Mouse (Mus musculus) hindbrain, embryonic 11.5 days (tissue): ENCODE results near the gene Pou3f1. TPM values are rescaled to one million over a fixed set of nuclear protein-coding genes. Genes with fewer than 3 reads are reported as not detected.

Experiments used
- ATAC-seq: fragments of 200-750 bp; cut with Nextera tagmentation; 2 replicates; pipeline ENCODE4 v1.8.0; 2017; ENCODE audit warnings: mild to moderate bottlenecking, moderate TSS enrichment, moderate library complexity; ENCODE audit not compliant: low FRiP score
- DNase-seq: peaks from one replicate; pipeline ENCODE4 v3.0.0-alpha.2; 2015; ENCODE audit warnings: low spot score
- H3K27ac ChIP-seq: fragments of 300-500 bp; sonication (generic); 2 replicates; pipeline ENCODE4 v1.5.1; 2014; ENCODE audit warnings: mild to moderate bottlenecking, low read depth, low read length
- H3K27me3 ChIP-seq: fragments of 300-500 bp; sonication (generic); 2 replicates; pipeline ENCODE4 v1.6.1; 2014; ENCODE audit warnings: mild to moderate bottlenecking, low read length, moderate library complexity, mixed read lengths; ENCODE audit not compliant: control insufficient read depth, insufficient read depth
- H3K36me3 ChIP-seq: fragments of 300-500 bp; sonication (generic); 2 replicates; pipeline ENCODE4 v1.6.1; 2014; ENCODE audit warnings: mild to moderate bottlenecking, low read length, moderate library complexity, mixed read lengths; ENCODE audit not compliant: control insufficient read depth, insufficient read depth
- H3K4me1 ChIP-seq: fragments of 300-500 bp; sonication (generic); replicated peaks from 2 replicates; pipeline ENCODE4 v1.6.1; 2014; ENCODE audit warnings: low read length, mixed read lengths; ENCODE audit not compliant: control insufficient read depth, insufficient read depth
- H3K4me2 ChIP-seq: fragments of 300-500 bp; sonication (generic); replicated peaks from 2 replicates; pipeline ENCODE4 v1.6.1; 2014; ENCODE audit warnings: mild to moderate bottlenecking, low read depth, low read length
- H3K4me3 ChIP-seq: fragments of 300-500 bp; sonication (generic); 2 replicates; pipeline ENCODE4 v1.5.1; 2014; ENCODE audit warnings: low read depth, low read length
- H3K9ac ChIP-seq: fragments of 300-500 bp; sonication (generic); 2 replicates; pipeline ENCODE4 v1.6.1; 2014; ENCODE audit warnings: low read depth, low read length
- H3K9me3 ChIP-seq: fragments of 300-500 bp; sonication (generic); 2 replicates; pipeline ENCODE4 v1.6.1; 2016; ENCODE audit warnings: low read length; ENCODE audit not compliant: control insufficient read depth
- WGBS: fragments of 180-500 bp; shearing (Covaris S2); extraction: QIAGEN DNeasy Blood & Tissue Kit; methylation state at CpG from one replicate; pipeline ENCODE4 v1.1.7; 2014; 5-methylcytosine and 5-hydroxymethylcytosine counted together
- polyA plus RNA-seq: library from polyadenylated mRNA; unstranded; fragments of >200 nt; fragmentation: Nextera tagmentation; extraction: Ambion mirVana; gene quantifications from 2 replicates; pipeline ENCODE4 v1.2.1, GENCODE M21; 2014

The Pou3f1 gene
- polyA plus RNA-seq, 1 experiment from 2014 or later: 17.4 TPM

DNA sequence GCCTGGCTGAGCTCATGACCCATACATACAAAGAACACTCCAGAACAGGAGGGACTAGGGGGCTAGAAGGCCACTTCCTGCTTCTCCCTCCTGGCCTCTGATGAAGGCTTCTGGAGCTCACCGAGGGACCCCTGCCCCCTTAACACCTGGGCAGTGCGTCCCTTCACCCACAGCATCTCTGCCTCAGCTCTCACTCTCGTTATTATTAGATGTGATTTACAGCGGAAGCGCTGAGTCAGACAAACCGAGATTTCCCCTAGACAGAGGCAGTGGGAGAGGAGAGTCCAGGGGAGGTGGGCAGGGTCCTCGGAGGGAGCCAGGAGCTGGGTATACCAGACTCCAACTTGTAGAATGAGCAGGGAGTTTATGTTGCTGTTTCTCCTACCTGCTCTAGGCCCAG lies 15.0 kb downstream of the Pou3f1 start:
- 34% methylated on average over 7 of the region's 7 CpGs for WGBS
- Histone ChIP-seq H3K27ac (no peak overlapping the region), H3K4me2 (no peak overlapping the region), H3K9ac (no peak overlapping the region), H3K9me3 (no peaks in the 10 kb centered on the region), H3K4me1 (peaks cover 23% of the 10 kb centered on the region), H3K27me3 (peaks cover 14% of the 10 kb centered on the region), H3K4me3 (no peak overlapping the region), H3K36me3 (no peaks in the 10 kb centered on the region)
- no peak for DNase-seq
- no peak for ATAC-seq

DNA sequence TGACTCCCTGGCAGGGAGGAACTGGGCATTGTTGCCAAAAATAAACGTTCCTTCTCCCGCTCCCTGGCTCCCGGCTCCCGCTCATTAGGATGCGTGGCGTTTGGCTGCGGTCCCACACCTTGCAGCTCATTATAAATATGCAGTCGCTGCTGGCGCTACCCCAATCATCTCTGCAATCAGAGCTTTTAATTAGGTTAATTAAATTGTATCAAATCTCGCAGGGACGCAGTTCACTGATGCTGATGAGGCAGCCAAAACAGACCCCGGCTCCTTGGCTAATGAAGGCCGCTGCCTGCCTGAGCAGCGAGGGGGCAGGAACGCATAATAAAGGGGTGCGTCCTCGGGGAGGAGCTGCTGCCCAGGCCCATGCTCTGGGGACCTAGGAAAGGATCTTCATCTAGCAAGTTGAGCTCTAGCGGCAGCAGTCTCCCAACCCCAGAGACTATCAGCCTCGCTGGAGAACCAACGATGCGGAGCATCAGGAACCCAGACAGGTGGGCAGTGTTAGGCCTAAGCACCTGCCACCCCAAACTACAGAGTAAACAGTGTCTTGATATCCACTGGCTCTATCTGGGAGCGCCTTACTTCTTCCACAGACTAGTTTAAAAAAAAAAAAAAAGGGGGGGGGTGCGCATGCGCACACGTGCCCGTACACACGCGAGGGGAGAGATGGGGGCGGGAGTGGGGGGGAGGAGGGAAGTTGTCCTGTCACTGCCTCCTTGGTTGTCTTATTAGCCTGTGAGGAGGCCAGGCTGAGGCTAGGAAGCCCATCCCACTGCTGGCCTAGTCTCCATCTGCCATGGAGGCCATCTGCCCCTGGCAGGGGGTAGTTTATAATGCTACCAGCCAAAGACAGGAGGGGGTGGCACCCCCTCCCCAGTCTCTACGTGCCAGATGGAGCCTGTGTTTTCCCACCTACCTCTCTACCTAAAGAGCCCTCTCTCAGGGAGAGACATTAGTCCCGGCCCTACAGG lies 16.0 kb downstream of the Pou3f1 start:
- Histone ChIP-seq H3K9ac (no peak overlapping the region; the same call in 1 of the 2 replicates), H3K9me3 (no peaks in the 10 kb centered on the region), H3K27me3 (peaks cover 11% of the 10 kb centered on the region), H3K4me2 (peak overlapping the region; percentile 28), H3K4me3 (no peak overlapping the region; the same call in 1 of the 2 replicates), H3K36me3 (0 out of 2 replicates have a peak, but pooled peaks cover under 1% of the 10 kb centered on the region), H3K27ac (peak overlapping the region; percentile 27; the same call in 1 of the 2 replicates), H3K4me1 (peaks cover 18% of the 10 kb centered on the region)
- no peak for DNase-seq
- 2% methylated on average over 24 of the region's 31 CpGs for WGBS
- ATAC-seq: peak; percentile 50

DNA sequence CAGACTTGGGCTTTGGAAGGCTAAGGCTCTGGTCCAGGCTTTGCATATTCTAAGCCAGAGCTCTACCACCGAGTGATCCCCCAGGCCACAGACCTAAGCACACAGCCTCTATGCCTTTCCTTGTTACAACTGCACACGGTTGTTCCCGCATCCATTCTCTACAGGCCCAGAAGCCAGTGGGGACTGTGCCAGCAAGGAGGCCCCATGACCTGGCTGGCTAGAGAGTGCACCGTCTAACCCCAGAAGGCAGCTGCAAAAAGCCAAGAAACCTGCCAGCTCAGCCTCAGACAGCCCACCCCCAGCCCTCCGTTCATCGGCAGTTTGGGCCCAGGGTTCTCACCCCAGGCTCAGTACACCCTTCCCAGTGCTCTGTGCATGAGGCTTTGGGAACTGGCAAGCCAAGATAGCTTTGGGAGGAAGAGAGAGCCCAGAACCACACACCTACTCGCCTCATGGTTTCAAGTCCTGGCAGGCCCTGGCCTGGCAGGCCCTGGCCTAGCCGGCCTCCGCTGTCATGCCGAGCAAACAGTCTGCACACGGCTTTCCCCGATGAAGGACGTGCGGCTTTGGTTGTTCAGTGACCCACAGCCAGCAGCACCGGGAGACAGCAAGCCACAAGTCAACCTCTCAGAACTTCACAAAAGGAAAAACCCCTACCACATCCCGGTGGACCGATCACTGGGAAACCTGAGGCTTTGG lies 17.9 kb downstream of the Pou3f1 start:
- no peak overlapping the region for H3K27ac ChIP-seq
- H3K9me3 ChIP-seq: no peaks in the 10 kb centered on the region
- DNase-seq: no peak
- no peak overlapping the region for H3K9ac ChIP-seq
- WGBS: 57% methylated on average over 17 of the region's 17 CpGs
- H3K36me3 ChIP-seq: 0 out of 2 replicates have a peak, but pooled peaks cover 3% of the 10 kb centered on the region
- peaks cover 10% of the 10 kb centered on the region for H3K4me1 ChIP-seq
- no peak overlapping the region for H3K4me2 ChIP-seq
- no peak overlapping the region for H3K4me3 ChIP-seq
- H3K27me3 ChIP-seq: peaks cover 11% of the 10 kb centered on the region
- ATAC-seq: no peak

DNA sequence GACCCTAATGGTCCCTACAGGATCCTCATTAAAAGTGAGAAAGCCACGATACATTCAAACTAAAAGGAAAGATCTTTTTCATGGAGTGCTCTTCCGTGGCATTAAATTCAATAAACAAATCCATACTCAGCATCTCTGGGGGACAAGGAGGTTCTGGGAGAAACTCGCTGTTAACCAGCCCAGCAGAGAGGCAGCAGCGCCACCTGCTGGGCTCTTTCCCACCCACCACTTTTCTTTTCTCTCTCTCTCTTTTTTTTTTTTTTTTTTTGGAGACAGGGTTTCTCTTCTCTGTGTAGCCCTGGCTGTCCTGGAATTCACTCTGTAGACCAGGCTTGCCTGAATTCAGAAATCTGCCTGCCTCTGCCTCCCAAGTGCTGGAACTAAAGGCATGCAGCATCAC lies 18.4 kb downstream of the Pou3f1 start:
- no peak overlapping the region for H3K4me3 ChIP-seq
- H3K4me1 ChIP-seq: peaks cover 10% of the 10 kb centered on the region
- 0 out of 2 replicates have a peak, but pooled peaks cover 3% of the 10 kb centered on the region for H3K36me3 ChIP-seq
- no peak overlapping the region for H3K4me2 ChIP-seq
- no peaks in the 10 kb centered on the region for H3K9me3 ChIP-seq
- H3K27me3 ChIP-seq: peaks cover 11% of the 10 kb centered on the region
- ATAC-seq: no peak
- no peak overlapping the region for H3K9ac ChIP-seq
- DNase-seq: peak; percentile 91
- 1% methylated on average over 4 of the region's 4 CpGs for WGBS
- no peak overlapping the region for H3K27ac ChIP-seq

DNA sequence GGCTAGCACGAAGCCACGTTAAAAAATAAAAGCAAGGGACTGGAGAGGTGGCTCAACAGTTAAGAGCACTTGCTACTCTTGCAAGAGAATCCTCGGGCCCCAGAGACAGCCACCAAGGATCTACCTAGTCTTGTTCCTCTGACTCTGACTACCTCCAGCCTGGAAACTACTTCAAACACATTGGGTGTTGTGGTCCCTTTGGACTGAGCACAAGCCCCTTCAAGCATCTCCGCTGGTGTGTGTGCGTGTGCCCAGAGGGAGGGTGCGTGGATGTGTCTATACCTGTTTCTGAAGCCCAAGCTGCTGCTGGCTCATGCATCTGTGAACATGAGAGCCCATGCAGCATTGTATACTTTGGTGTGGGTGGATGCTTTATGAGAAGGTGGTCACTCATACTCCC lies 19.4 kb downstream of the Pou3f1 start:
- ATAC-seq (no peak), DNase-seq (no peak)
- WGBS: 83% methylated on average over 6 of the region's 6 CpGs
- H3K9me3 ChIP-seq: no peaks in the 10 kb centered on the region
- H3K4me3 ChIP-seq: no peak overlapping the region
- H3K36me3 ChIP-seq: 0 out of 2 replicates have a peak, but pooled peaks cover 3% of the 10 kb centered on the region
- peaks cover 7% of the 10 kb centered on the region; the same call in 1 of the 2 replicates for H3K27me3 ChIP-seq
- no peak overlapping the region for H3K9ac ChIP-seq
- no peak overlapping the region for H3K4me2 ChIP-seq
- no peak overlapping the region for H3K27ac ChIP-seq
- H3K4me1 ChIP-seq: peaks cover 10% of the 10 kb centered on the region

DNA sequence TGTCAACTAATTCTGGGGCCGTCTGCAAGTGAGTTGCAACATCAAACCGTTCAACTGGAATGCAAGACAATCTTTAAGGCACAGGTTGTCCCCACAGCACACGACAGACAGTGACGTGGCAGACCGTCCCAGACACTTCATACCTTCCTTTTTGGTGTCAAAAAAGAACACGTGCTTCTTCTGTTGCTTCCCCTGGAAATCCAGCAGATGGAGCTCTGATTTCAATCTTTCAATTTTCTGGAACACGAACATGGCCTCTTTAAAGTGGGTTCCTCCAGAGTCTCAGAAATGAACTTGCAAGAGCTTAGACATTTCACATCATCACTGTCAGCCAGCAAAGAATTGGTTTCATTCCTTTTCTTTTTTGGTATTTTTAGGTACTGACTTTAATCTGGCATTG lies 25.7 kb downstream of the Pou3f1 start:
- Histone ChIP-seq H3K4me2 (no peak overlapping the region), H3K9me3 (no peaks in the 10 kb centered on the region), H3K27ac (no peak overlapping the region), H3K27me3 (no peaks in the 10 kb centered on the region), H3K36me3 (peaks cover 11% of the 10 kb centered on the region; the same call in 1 of the 2 replicates), H3K9ac (no peak overlapping the region), H3K4me1 (no peaks in the 10 kb centered on the region), H3K4me3 (no peak overlapping the region)
- ATAC-seq (no peak), DNase-seq (no peak)
- 69% methylated on average over 7 of the region's 7 CpGs for WGBS

DNA sequence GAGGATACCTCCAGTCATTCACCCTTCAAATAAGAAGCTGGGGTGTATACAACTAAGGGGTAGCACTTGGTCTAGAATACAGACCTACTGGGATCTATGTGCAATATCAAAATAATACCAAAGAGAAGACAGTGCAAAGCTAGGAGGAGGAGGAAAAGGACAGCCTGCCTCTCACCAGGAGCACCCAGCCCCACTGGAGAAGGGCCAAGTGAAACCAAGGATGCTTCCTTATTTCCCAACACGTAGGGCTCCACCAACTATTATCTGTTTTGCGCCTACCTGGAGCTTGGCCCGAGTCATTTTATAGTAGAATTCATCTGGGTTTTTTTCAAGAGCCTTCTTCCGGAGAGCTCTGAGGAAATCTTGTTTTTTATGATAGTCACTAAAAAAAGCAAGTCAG lies 26.9 kb downstream of the Pou3f1 start:
- Histone ChIP-seq H3K27me3 (no peaks in the 10 kb centered on the region), H3K4me1 (no peaks in the 10 kb centered on the region), H3K4me3 (no peak overlapping the region), H3K9ac (no peak overlapping the region), H3K36me3 (peaks cover 8% of the 10 kb centered on the region; the same call in 1 of the 2 replicates), H3K4me2 (no peak overlapping the region), H3K27ac (no peak overlapping the region), H3K9me3 (no peaks in the 10 kb centered on the region)
- WGBS: 93% methylated on average over 4 of the region's 4 CpGs
- ATAC-seq (no peak), DNase-seq (no peak)

DNA sequence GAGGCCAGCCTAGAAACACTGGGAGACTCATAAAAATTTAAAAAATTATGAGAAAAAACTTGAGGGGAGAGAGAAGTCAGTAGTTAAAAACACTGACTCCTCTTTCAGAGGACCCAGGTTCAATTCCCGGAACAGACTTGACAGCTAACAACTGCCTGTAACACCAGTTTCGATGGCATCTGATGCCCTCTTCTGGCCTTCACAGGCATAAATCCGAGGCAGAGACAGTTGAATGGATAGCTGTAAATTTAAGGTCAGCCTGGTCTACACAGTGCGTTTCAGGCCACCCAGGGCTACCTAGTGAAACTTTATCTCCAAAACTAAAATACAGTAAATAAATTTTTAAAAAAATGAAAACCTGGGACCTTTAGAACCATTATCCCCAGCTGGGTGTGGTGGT lies 28.4 kb downstream of the Pou3f1 start:
- Histone ChIP-seq H3K4me1 (no peaks in the 10 kb centered on the region), H3K4me3 (no peak overlapping the region), H3K4me2 (no peak overlapping the region), H3K27ac (no peak overlapping the region), H3K9ac (no peak overlapping the region), H3K27me3 (no peaks in the 10 kb centered on the region), H3K9me3 (no peaks in the 10 kb centered on the region), H3K36me3 (peaks cover 8% of the 10 kb centered on the region; the same call in 1 of the 2 replicates)
- 83% methylated on average over 4 of the region's 4 CpGs for WGBS
- ATAC-seq (no peak), DNase-seq (no peak)
